Mouse (Mus musculus) bone marrow macrophage, adult 2 months (primary cell): ENCODE results near the gene Fam25c.

Experiments used
- CTCF ChIP-seq: IDR thresholded peaks from 2 replicates; pipeline ENCODE4 v1.5.1; 2012; ENCODE audit warnings: low read depth, mild to moderate bottlenecking, low read length, moderate library complexity
- POLR2A ChIP-seq: IDR thresholded peaks from 2 replicates; pipeline ENCODE4 v1.6.1; 2012; ENCODE audit warnings: mild to moderate bottlenecking, low read depth, low read length, borderline replicate concordance

- no peak for TF ChIP-seq CTCF
- no peak for TF ChIP-seq POLR2A
Measured at GRCm38 (mm10) chr14:34349007-34349406, 6.2 kb downstream of the Fam25c start.
